Mouse (Mus musculus): ENCODE data around the gene Tyrp1. TPM values are rescaled to one million over a fixed set of nuclear protein-coding genes. Genes with fewer than 3 reads are reported as not detected.

Tyrp1 gene
- total RNA-seq, 2 experiments from 2014 or later: 0.15 to 0.38 TPM

GRCm38 (mm10) chr4:80886631-80887030 lies 52.7 kb downstream of the Tyrp1 start:
- intact Hi-C loops (cut with DNase I): no loop called here
- no peak for DNase-seq

DNA sequence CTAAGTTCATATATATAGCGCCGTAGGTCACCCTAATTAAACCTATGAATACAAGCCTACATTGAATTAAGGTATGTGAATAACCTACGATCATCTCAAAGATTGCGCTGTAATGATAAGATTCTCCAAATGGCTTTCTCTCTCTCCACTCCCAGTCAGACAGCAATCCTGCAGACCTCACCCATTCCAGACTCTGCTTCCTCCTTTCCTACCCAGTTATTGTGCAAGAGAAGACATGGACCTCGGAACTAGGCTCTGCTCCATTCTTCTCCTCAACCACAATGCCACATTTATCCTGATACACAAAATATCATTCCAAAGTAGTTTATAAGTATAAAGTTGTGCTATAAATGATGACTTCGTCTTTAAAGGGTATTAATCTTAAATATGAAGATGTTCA lies 57.1 kb downstream of the Tyrp1 start:
- intact Hi-C loops (cut with DNase I): no loop called here
- DNase-seq: no peak

- intact Hi-C loops (cut with DNase I): no loop called here
- DNase-seq: no peak
Measured at GRCm38 (mm10) chr4:80895278-80895894, 61.5 kb downstream of the Tyrp1 start.

Other genes with a start within 250 kb of the Tyrp1 start
- 1 to 10 TPM; 2.9 to 3.2 TPM for gene Lurap1l, start 76.5 kb downstream of the Tyrp1 start, total RNA-seq (2021)

Measured in heart, postnatal 14 days (tissue).